Mouse (Mus musculus) CD4-positive naive resting alpha-beta T cell, adult 76 days (primary cell): ENCODE measurements around the gene Gm10406. TPM values are rescaled to one million over a fixed set of nuclear protein-coding genes. Genes with fewer than 3 reads are reported as not detected.

Source experiments
- total RNA-seq: library from RNA; stranded (reverse); gene quantifications from one replicate; pipeline ENCODE4 v1.2.4, GENCODE M21; 2023

The Gm10406 gene
- total RNA-seq: not detected

DNA sequence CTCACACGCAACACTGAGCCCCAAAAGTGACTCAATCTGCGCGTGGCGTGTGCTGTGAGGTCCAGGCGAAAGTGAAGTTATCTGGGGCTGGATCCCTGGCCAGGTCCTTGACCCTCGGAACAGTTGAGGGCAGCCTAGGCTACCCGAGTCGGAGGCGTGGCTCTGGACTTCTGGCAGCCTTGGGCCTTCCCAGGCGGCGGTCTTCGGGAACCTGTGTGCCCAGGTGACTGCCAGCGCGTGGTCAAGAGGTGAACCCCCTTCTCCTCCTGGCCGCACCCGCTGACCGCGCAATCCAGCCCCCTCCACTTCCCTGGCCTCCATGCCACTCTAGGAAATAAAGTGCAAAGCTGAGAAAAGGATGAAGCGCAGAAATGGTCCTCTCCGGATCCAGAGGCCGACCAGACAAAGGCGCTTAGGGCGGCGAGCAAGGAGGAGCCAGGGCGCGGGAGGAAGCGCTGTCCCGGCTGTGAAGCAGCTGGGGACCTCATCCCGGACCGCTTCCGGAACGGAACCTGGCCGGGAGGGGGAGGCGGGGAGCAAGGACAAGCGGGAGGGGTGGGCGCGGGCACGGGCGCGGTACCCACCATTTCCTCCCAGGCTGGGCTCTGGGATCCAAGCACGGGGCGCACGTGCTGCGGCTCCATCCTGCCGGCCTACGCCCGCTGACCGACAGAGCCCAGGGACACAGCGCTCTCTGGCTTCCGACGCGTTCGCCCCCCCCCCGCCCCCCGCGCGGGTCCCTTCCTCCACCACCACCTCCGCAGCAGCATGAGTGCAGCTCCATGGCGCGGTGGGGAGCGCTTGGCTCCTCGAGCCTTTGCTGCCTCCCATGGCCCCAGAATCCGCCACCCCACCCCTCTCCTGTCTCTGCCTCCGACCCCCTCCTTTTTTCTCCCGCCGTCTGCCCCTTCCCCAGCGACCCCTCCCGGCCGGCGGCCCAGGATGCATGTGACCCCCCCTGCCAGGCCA lies at the start of gene Gm10406:
Gm10406 (minus strand) TSS at position 669 of the 969 bp plus-strand sequence.

DNA sequence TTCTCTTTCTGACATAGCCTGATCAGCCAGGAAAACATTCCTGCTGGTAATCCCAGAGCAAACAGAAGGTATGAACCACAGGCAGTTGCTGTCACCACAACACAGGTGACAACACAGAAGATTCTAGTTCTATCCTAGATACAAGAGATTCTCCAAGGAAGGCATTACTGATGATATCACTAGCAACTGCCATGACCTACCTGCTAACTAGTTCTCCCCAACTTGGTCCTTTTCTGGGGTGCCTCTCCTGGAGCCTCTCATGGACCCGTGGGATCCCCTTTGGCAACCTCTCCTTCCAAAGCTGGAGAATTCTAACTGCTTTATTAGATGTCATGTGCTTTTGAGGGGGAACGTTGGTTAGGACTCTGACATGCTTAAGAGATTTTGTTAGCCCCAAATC lies 17.6 kb upstream of the Gm10406 start, which contains the start of gene Gm3685:
Gm3685 (minus strand) TSS at position 101 of the 400 bp plus-strand sequence.

DNA sequence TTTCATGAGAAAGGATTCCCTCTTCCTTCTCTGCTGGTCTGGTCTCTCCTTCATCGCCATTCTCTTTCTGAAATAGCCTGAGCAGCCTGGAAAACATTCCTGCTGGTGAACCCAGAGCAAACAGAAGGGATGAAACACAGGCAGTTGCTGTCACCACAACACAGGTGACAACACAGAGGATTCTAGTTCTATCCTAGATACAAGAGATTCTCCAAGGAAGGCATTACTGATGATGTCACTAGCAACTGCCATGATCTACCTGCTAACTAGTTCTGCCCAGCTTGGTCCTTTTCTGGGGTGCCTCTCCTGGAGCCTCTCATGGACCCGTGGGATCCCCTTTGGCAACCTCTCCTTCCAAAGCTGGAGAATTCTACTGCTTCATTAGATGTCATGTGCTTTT lies 53.5 kb downstream of the Gm10406 start, which contains the start of gene Gm6356:
Gm6356 (minus strand) TSS at position 101 of the 400 bp plus-strand sequence.

Other genes with a start within 250 kb of the Gm10406 start
- gene Gm3642, start 187.1 kb downstream of the Gm10406 start, total RNA-seq: not detected
- gene Gm3667, start 137.5 kb downstream of the Gm10406 start, total RNA-seq: not detected
- not detected for gene Gm6356, start 53.6 kb downstream of the Gm10406 start, total RNA-seq
- gene Gm3685, start 17.5 kb upstream of the Gm10406 start, total RNA-seq: not detected
- not detected for gene Gm3696, start 73.2 kb upstream of the Gm10406 start, total RNA-seq
- gene Gm6676, start 98.0 kb upstream of the Gm10406 start, total RNA-seq: not detected
- not detected for gene Gm3512, start 147.1 kb upstream of the Gm10406 start, total RNA-seq
- not detected for gene Gm16434, start 167.1 kb upstream of the Gm10406 start, total RNA-seq
- not detected for gene Gm3727, start 237.3 kb upstream of the Gm10406 start, total RNA-seq